Mouse (Mus musculus) embryo, embryonic 10.5 days (tissue): ENCODE measurements around the gene Rell1.
A peak's percentile ranks its signal among the peaks of the same experiment; 100 is the strongest.

Experiments
- DNase-seq: peaks from one replicate; pipeline ENCODE4 v3.0.0-alpha.2; 2015; ENCODE audit warnings: low spot score

Rell1 gene

DNA sequence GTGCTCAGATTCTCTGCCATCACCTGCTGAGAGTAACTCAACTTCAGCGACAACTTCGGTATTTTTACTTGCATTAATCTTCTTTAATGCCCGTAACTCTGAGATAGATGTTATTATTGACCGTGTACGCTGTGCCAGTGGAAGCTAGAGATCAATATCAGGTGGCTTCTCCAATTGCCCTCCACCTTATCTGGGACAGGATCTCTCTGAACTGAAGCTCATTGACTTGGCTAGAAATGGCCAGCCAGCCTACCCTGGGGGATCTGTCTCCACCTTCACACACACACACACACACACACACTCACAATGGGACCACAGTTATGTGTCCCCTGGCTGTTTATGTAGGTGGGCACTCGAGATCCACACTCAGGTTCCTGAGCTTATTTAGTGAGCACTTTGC, 16.7 kb downstream of the Rell1 start:
- DNase-seq, result no peak

DNA sequence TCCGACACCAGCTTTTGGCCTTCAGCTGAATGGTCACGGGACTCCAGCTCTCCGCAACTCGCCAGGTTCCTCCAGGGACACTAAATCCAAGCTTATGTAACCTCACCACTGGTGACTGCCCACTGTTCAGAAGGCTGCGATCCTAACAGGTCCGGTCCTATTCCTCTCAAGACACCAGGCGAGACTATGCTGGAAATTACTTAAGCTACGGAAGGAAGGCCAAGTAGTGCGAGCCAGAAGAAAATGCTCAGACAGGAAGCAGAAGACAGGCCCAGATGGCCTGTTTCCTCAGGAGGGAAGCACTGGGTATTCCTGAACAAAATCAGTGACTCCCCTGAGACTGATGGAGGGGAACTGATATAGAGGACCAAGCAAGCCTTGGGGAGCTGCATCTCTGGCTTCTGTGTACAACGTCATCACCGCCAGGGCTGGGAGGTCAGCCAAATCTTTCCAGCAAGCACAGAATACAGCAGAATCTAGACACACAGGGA, 17.2 kb downstream of the Rell1 start:
- DNase-seq, result no peak

DNA sequence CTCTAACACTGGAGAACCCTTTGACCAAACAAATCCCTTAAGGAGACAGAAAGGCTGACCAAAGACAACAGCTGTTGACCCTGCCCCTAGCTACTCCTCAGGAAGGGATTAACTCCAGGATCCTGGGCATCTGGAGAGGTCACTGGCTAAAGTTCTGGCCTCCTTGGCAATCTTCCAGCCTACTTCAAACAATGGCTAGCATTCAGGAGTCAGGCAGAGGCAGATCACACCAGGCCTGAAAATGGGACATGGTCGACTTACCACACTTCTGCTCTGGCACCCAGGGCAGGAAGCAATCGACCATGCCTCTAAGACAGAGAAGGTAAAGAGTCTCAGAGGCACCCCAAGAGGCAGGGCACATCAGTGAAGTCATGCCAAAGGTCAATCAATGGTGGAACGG, 19.5 kb downstream of the Rell1 start:
- DNase-seq, result peak; percentile 53

DNA sequence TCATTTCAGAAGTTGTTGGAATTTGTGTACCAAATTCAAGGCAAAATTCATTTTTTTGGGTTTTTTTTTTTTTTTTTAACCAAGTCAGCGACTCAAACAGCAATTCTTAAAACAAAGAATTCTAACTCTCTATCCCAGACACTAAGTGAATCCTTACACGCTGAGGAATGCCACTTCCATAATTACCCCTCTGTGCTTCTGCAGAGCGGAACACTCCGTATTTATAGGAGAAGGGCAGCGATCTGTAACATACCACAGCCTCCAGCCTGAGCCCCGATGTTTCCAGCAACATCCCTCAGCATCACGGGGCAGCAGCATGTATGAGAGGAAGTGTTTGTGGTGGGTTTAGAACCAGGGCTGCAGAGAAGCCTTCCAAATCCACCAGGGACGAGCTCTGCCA, 21.2 kb downstream of the Rell1 start:
- DNase-seq, result no peak

DNA sequence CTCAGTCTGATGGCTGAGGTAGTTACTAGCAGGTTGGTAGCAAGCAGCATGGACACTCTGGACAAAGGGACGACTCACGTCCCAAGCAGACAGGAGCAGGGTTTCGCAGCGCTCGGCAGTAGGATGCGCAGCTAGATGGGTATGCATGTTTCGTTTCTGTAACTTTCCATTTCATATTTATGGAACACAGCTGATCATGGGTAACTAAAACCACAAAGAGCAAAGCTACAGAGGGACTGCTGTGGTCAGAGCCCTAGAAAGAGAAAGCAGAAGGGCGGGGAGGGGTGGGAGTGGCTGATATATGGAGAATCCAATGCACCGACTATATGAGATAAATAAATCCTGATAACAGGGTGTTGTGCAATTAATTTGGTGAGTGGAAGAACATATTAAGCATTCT, 25.4 kb downstream of the Rell1 start:
- DNase-seq, result no peak

DNA sequence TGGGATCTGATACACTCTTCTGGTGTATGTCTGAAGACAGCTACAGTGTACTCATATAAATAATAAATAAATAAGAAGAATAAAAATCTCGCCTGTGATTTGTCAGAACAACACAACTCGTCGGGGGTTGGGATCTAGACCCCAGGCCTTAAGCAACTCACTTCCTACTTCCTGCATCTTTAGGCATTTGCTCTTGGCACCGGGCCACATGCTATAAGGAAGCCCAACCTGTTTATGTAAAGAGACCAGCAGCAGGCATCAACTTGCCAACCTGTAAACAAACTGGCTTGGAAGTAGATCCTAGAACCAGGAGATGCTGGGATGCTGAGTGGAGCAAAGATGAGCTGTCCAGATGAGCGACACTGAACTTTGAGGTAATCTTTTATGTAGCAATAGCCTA, 26.8 kb downstream of the Rell1 start:
- no peak for DNase-seq

DNA sequence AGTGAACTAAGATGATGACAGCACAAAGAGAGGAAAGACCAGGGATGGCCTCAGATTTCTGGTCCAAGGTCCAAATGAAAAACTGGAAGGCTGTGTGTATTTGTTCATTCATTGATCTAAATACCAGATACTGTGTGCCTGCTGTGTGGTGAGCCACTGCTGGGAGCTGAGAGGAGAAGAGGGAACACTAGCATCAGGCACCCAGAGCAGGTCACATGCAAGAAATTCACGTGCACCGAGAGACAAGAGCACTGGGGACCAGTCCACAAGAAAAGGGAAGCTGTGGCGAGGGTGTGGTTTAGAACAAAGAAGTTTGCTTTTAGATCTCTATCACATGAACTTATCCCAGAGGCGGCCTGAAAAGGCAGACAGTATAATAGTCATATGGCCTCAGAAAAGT, 30.1 kb downstream of the Rell1 start:
- DNase-seq, result no peak

DNA sequence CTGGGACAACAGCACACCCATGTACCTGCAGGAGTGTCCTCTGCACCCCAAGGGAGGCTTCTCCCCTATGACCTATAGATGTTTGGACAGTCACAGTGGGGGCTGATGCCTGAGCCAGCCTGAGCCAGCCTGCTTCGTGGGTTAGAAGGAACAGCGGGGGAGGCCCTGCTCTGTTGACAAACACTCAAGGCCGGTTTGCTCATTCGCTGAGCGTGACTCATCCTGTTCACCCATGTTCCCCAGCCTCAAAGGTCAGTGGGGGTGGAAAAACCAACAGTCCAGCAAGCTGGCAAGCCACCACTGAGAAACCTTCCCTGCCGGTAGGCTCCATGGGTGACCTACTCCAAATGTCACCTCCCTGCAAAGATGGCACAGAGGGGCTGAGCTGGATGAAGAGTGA, 32.0 kb downstream of the Rell1 start:
- no peak for DNase-seq

DNA sequence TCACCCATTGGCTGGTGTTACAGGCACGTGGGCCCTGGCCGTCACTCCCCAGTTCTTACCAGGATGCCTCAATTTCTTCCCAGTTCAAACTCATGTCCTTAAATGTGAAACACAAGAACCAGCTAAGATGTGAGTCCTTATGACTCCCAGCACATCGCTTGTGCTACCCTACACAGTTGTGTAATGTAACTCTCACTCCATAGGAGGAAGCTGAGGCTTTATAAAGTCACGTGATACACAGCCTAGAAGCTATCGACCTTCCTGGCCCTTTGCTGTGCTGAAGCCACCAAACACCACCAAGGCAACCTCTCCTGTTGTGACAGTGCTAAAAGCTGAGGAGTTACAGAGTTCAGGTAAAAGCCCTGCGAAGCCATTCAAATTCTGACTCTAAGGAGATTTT, 33.1 kb downstream of the Rell1 start:
- DNase-seq, result no peak

DNA sequence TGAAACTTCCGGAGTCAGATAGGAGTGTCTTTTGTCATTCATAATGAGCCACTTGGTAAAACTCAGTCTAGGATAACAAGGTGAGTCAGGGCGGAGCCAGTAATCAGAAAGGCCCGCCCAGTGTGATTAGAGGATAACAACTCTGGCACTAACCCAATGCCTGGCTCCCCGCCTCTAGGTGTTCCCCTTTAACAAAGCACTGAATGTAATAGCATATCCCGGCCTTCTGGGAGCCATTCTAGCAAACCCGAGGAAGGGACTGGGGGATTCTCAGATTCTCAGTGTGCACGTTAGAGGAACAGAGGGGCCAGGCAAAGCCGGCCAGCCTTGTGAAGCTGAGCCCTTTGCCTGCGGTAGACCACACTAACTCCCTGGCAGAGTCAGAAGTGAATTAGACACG, 35.9 kb downstream of the Rell1 start:
- no peak for DNase-seq

DNA sequence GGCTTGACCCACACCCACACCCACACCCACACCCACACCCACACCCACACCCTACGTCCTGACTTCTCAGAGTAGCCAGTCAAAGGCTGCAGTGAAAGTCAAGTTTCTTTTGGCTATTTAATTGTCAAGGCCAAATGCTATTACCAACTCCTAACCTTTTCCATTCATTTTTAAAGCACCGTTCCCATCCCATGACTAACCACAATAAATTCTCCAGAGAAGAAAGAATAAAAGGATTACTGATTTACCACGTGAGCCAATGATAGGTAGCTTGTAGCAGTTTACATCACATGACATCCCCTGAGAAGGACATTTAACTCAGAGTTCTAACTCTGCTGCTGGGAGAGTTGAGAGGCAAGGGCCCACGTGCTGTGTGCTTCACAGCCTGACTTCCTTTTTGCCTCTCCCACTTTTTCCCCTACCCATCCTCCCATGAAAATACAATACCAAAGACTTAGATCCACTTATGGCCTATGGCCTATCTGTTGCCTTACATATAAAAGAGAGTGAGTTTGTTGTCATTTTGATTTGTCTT, 37.8 kb downstream of the Rell1 start:
- DNase-seq, result no peak

DNA sequence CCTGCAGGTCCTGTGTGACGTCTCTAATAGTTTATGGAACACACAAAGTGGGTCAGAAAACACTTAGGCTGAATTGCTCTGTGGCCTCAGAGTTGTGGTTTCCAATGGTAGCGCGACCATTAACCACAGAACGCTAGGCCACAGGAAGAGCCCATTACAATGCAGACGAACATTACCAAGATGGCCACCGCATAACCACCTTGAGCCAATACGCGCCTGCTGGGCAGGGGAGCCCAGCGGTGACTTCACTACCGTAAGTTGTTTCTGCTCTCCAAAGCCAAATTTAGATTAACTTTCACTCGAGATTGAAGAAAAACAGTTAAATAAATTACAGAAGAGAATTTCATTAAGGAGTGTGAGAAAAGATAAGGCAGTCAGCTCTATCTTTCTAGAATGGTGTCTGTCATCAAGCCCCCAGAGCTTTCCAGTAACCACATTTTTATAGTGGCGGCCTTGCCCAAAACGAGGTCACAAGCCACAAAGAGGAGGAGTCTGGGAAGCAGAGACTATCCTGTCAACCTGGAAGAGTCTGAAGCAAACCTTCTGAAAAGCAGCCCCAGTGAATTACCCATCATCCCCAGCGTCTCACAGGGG, 43.6 kb downstream of the Rell1 start:
- DNase-seq, result no peak

DNA sequence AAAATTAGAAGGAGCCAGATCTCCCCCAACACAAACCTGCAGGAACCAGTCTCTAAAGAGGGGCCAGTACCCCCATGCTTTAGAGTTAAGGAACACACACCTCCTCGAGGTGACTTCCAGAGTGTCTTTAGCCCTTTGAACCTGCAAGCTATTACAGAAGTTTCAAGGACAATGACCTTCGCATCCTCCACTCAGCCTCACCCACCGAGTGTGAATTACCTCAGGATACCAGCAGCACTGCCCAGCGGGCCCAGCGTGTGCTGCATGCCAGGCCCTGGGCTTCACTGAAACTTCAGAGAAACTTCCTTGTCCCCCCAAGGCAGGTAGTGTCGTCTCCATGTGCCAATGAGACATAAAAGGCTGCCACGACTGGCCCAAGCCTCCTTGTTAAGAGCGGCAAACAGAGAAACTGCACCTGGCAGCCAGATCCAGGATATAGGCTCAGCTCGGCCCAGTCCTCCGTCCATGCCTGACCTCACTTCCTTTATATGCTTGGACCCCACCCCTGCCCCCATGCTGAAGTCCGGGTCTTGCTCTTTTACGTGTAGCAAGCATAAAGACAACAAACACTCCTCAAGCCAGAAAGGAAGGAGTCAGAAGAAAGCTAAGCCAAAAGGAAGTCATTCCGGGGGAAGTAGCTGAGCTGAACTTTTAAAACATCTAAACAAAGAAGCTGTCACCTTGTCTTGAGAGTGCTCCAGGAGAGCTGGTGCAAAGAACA, 45.2 kb downstream of the Rell1 start:
- DNase-seq, result no peak

DNA sequence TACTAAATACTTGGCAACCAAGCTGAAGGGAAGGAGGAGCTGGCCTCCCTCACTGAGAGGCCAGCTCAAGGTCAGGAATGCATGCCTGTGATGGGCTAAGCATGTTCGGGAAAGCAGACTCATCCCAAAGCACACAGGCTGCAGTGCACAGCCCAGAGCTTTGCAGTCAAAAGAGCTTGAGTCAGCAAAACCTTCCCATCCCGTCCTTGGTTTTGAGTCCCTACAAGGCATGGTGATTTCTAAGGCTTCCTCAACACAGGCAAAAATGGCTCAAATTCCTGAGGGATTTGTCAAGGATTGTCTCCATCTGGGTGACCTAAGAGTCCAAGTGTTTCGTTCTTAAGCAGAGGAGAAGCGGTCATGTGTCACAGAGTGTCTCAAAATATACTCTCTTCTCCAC, 50.5 kb downstream of the Rell1 start:
- DNase-seq, result no peak

DNA sequence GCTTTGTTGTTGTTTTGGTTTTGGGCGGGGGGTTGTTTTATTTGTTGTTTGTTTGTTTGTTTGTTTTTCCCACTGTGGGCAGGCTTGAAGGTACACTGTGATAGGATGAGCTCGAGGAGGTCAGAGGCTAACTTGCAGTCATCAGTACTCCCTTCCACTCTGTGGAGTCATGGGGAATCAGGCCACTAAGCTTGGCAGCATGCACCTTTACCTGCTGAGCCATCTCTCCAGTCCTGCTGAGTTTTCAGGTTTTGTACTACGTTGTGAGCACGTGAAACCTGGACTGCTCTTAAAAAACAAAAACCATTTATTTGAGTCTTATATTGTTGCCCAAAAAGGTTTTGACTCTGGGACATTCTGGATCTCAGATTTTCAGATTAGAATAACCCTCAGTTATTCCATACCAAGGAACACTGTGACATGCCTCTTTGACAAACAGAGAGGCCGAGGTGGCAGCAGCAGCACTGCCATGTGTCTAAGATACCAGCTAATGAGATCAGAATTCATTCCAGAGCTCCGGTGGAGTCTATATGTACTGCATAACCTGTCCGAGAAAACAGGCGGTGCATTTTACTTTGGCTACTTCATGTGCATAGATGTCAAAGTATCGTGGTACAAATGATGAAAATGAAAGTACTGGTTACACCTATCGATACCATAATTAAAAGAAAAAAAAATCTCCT, 52.1 kb downstream of the Rell1 start:
- no peak for DNase-seq

DNA sequence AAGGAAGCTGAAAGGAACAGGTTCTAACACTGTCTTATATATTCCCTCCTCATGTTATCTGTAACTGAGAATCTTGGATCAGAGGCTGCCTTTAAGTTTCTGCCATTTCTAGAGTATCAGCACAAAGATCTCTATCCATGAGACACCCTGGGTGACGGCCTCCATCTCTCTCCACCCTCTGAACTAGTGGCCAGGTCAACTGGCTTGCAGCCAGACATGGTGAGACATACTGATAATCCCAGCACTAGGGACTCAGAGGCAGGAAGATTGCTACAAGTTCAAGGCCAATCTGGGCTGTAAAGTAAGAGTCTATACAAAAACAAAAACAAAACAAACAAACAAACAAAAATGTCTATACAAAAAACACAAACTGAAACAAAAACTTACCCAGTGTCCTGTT, 53.8 kb downstream of the Rell1 start:
- DNase-seq, result no peak

DNA sequence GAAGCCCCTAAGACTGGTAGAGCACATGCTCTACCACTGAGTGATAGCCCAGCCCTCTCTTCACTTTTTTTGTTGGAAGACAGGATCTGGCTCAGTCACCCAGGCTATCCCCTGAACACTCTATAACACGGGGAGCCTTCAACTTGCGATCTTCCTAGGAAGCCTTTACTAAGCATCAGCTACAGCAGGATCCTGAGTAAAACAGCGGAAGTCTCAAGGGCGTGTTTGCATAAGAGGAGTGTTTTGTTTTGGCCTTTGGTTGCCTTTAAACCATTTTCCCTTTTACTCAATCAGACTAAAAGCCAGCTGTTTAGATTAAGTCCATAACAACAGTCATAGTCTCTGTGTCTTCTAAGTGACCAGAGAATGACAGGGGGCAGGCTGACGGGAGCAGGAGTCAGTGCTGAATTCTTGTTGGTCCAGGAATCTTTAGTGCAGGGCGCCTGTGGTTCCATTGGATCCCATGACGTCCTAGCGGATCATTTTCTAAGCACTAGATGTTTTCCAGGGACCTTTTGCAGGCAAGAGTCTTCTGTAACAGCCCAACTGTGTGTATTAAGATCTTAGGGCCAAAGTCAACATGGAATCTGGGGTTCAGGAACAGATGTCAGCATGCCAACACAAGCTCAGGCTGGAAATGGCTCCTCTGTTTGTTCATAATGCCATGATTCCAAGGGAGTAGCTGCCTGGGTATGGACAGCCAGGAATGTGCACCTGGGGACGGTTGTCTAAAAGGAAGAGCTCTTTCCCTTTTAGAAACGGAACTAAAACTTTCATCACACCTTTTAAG, 58.3 kb downstream of the Rell1 start:
- DNase-seq, result no peak

DNA sequence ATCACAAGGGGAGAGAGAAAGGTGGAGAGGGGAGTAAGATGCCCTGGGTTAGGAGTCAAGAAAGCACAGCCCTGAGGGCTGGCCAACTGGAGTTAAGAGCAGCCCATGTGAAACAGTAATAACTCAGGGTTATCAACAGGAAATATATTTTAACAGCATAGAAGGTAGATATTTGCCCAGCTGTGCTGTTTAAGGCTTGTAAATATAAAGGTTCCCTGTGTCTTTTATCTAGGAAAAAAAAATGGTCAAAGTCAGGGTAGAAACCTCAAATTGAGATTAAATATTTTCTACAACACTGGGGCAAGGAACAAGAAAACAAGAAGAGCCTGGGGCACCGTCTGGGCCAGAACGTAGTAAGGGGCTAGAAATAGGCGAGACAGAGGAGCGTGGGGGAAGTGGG, 61.2 kb downstream of the Rell1 start:
- DNase-seq, result no peak

DNA sequence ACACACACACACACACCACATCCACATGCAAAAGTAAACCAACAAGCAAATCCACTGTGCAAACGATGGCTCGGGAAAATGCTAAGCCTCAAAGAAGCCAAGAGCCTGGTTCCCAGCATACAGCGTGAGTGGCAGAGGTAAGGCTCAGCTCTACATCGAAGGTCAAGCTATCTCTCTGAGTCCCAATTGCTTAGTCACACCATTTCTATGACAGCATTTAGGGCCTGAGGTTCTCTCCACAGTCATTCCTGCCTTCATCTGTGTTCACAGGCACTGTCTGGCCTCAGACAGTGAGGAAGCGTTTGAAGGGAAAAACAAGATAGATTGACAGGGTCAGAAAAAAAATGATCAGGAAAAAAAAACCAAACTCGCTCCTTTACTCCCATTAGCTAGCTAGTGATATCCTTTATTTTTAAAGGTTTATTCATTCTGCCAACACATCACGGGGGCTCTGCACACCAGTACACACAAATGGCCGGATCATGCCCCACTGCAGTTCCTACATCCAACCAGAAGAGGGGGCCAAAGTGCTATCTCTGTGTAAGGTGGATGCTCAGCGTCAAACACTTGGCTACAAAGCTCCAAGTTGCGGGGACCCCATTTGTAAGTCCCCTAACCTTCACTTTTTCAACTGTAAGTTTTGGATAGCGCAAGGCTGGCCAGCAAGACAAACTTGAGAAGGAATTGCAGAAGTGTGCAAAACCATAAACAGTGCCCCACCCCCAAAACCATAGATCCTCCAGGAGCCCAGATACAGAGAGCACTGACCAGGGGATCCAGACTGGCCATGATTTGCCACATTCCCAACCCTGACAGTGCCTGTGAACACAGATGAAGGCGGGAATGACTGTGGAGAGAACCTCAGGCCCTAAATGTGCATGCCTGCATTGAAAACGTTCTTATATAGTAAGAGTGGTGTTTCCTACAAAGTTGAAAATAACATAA, 62.3 kb downstream of the Rell1 start:
- peak; percentile 93 for DNase-seq

DNA sequence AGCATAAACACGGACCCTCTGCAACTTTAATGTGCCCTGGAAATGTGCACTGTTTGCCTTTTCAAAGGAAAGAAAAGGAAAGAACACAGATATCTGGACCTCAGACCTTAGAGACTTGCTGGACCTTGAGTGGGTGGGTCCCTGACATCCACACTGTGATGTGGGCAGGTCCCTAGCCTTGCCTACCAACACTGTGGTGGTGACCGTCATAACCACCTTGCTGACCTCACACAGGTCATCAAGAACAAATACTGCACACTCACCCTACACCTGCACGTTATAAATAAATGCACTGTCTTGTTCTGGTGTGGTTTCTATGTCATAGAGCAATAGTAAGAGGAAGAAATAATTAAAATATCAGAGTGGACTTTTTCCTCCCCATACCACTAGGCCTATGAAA, 65.4 kb downstream of the Rell1 start:
- no peak for DNase-seq

DNA sequence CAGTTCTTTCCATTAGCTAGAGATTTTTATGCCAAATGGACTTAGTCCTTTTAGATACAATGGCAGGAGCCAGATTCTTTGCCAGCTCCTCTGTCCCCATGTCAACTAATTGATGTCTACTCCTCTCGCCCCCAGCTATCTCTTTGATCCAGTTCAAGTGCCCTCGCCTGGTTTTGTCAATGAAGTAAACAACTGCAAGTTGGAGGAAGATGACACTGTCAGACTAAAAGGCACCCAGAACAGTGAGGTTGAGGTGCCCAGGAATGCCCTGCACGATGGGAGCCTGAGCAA, 70.9 kb downstream of the Rell1 start:
- no peak for DNase-seq
